Mouse (Mus musculus) splenic B cell, adult 2 months (primary cell): ENCODE measurements at regions not wholly inside any gene's neighbourhood (a gene's known extent, or its start where the extent isn't known, plus 50 kb on each side); places are given as distances from the start of the nearest gene placed in this dataset.

Source experiments
- DNase-seq: peaks from one replicate; pipeline ENCODE4 v3.0.0-alpha.2; 2011; ENCODE audit warnings: low read depth, low spot score
- H3K27me3 ChIP-seq: 2 replicates; pipeline ENCODE4 v1.6.1; 2012; ENCODE audit warnings: mild to moderate bottlenecking, low read length, moderate library complexity, mixed read lengths; ENCODE audit not compliant: control insufficient read depth, poor library complexity, insufficient read depth, severe bottlenecking
- H3K36me3 ChIP-seq: 2 replicates; pipeline ENCODE4 v1.6.1; 2012; ENCODE audit warnings: mild to moderate bottlenecking, low read length, moderate library complexity, mixed read lengths; ENCODE audit not compliant: control insufficient read depth, poor library complexity, insufficient read depth, severe bottlenecking

GRCm38 (mm10) chr15:52907217-52907616 is 977.5 kb upstream of the Gm7489 start:
- Histone ChIP-seq H3K27me3 (no peaks in the 10 kb centered on the region), H3K36me3 (no peaks in the 10 kb centered on the region)
- DNase-seq: peak; percentile 3

GRCm38 (mm10) chr15:52922277-52922676 is 962.4 kb upstream of the Gm7489 start:
- Histone ChIP-seq H3K36me3 (no peaks in the 10 kb centered on the region), H3K27me3 (no peaks in the 10 kb centered on the region)
- DNase-seq: no peak

- H3K36me3 ChIP-seq: no peaks in the 10 kb centered on the region
- DNase-seq: no peak
- H3K27me3 ChIP-seq: no peaks in the 10 kb centered on the region
Observed at GRCm38 (mm10) chr15:52928408-52928807, 956.3 kb upstream of the Gm7489 start.

GRCm38 (mm10) chr15:52937138-52937537 is 947.6 kb upstream of the Gm7489 start:
- Histone ChIP-seq H3K27me3 (no peaks in the 10 kb centered on the region), H3K36me3 (no peaks in the 10 kb centered on the region)
- DNase-seq: no peak

- no peak for DNase-seq
- Histone ChIP-seq H3K36me3 (no peaks in the 10 kb centered on the region), H3K27me3 (no peaks in the 10 kb centered on the region)
Observed at GRCm38 (mm10) chr15:52944592-52944991, 940.1 kb upstream of the Gm7489 start.

- no peak for DNase-seq
- H3K27me3 ChIP-seq: no peaks in the 10 kb centered on the region
- H3K36me3 ChIP-seq: no peaks in the 10 kb centered on the region
Observed at GRCm38 (mm10) chr15:52948196-52948595, 936.5 kb upstream of the Gm7489 start.

- Histone ChIP-seq H3K36me3 (no peaks in the 10 kb centered on the region), H3K27me3 (no peaks in the 10 kb centered on the region)
- DNase-seq: no peak
Observed at GRCm38 (mm10) chr15:52953480-52953879, 931.2 kb upstream of the Gm7489 start.

- no peaks in the 10 kb centered on the region for H3K27me3 ChIP-seq
- DNase-seq: no peak
- H3K36me3 ChIP-seq: no peaks in the 10 kb centered on the region
Observed at GRCm38 (mm10) chr15:52954715-52955593, 929.8 kb upstream of the Gm7489 start.

- DNase-seq: no peak
- Histone ChIP-seq H3K36me3 (no peaks in the 10 kb centered on the region), H3K27me3 (no peaks in the 10 kb centered on the region)
Observed at GRCm38 (mm10) chr15:52959711-52960110, 925.0 kb upstream of the Gm7489 start.

- no peak for DNase-seq
- H3K27me3 ChIP-seq: no peaks in the 10 kb centered on the region
- no peaks in the 10 kb centered on the region for H3K36me3 ChIP-seq
Observed at GRCm38 (mm10) chr15:52961491-52961890, 923.2 kb upstream of the Gm7489 start.

GRCm38 (mm10) chr15:52963918-52964317 is 920.8 kb upstream of the Gm7489 start:
- Histone ChIP-seq H3K36me3 (no peaks in the 10 kb centered on the region), H3K27me3 (no peaks in the 10 kb centered on the region)
- no peak for DNase-seq

GRCm38 (mm10) chr15:52964403-52964802 is 920.3 kb upstream of the Gm7489 start:
- no peak for DNase-seq
- Histone ChIP-seq H3K36me3 (no peaks in the 10 kb centered on the region), H3K27me3 (no peaks in the 10 kb centered on the region)

- DNase-seq: no peak
- no peaks in the 10 kb centered on the region for H3K36me3 ChIP-seq
Observed at GRCm38 (mm10) chr15:52967801-52968235, 916.9 kb upstream of the Gm7489 start.

GRCm38 (mm10) chr15:52982821-52983220 is 901.9 kb upstream of the Gm7489 start:
- no peak for DNase-seq
- H3K36me3 ChIP-seq: no peaks in the 10 kb centered on the region
- H3K27me3 ChIP-seq: no peaks in the 10 kb centered on the region

More at GRCm38 (mm10) chr15:52967801-52968235, 916.9 kb upstream of the Gm7489 start:
- H3K27me3 ChIP-seq: no peaks in the 10 kb centered on the region

- no peak for DNase-seq
- H3K27me3 ChIP-seq: no peaks in the 10 kb centered on the region
- no peaks in the 10 kb centered on the region for H3K36me3 ChIP-seq
Observed at GRCm38 (mm10) chr15:52990580-52990979, 894.1 kb upstream of the Gm7489 start.
